Mouse (Mus musculus) spleen, postnatal 14 days (tissue): Measurements from ENCODE around the gene Klk12.
A peak's percentile ranks its signal among the peaks of the same experiment; 100 is the strongest.

Experiments used
- DNase-seq, 2 experiments: peaks; one replicate each; pipeline ENCODE4 v3.0.0; 2021 to 2022; ENCODE audit warnings: low spot score in 2 of 2

Klk12 gene

DNA sequence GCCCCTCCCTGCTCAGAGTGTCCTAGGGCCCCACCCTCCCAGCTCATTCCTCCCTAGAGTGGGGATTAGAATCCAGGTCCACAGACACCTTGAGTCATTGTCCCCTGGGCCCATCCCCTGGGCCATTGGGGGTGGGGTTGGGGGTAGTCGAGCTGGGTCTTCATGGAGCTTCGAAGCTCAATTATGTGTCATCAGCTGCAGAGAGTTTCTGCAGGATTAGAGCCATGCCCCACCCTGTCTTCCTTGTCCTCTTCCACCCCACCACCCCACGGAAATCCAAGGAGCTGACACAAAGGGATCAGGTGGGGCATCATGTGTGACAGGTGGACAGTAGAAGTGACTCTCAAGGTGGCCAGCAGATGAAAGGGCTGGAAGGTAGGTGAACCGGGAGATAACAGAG lies at the start of gene Klk12:
TSS of gene Klk12 (plus strand) at position 301 of the 400 bp plus-strand sequence.
- no peak for DNase-seq

GRCm38 (mm10) chr7:43747788-43748187 lies 20.9 kb upstream of the Klk12 start:
- DNase-seq: no peak

DNA sequence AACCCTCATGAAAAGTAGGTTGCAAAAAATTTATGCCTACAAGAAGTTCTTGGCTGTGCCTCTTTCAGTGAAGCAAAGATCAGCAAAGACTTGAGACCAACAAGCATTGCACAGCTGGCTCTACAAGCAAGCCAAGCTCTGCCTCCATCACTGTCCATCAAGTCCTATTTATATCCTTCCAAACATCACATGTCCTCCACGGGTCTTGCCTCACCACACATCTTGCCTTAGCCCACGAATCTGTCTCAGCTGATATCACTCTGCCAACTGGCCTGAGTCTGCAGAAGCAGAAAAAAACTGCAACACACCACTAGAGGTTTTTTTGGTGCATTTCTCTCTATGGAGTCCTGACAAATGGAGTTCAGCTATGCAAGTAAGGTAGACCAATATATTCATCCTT lies 15.9 kb upstream of the Klk12 start:
- DNase-seq: no peak

GRCm38 (mm10) chr7:43766484-43766883 lies 2.2 kb upstream of the Klk12 start:
- no peak for DNase-seq

DNA sequence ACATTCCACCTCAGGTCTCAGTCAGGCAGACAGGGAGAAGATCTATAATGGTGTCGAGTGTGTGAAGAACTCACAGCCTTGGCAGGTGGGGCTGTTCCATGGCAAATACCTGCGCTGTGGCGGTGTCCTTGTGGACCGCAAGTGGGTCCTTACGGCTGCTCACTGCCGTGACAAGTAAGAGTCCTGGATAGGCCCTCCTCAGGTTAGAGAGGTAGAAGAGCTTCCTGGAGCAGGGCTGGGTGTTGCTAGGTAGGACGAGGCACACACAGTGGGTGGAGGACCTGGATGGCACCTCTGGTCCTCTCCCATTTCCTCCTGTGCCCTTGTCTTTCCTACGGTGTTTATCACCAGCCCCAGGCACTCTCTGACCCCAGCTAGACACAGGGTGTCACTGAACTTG lies 939 bp downstream of the Klk12 start:
- DNase-seq: no peak

DNA sequence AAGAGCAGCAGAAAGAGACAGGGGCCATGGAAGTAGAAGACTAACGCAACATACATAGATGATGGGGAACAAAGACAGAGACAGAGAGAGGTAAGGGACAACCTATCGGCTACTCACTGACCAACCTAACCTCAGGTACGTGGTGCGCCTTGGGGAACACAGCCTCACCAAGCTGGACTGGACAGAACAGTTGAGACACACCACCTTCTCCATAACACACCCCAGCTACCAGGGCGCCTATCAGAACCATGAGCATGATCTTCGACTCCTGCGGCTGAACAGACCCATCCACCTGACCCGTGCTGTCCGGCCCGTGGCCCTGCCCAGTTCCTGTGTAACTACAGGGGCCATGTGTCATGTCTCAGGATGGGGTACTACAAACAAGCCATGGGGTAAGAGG lies 2.0 kb downstream of the Klk12 start:
- no peak for DNase-seq

DNA sequence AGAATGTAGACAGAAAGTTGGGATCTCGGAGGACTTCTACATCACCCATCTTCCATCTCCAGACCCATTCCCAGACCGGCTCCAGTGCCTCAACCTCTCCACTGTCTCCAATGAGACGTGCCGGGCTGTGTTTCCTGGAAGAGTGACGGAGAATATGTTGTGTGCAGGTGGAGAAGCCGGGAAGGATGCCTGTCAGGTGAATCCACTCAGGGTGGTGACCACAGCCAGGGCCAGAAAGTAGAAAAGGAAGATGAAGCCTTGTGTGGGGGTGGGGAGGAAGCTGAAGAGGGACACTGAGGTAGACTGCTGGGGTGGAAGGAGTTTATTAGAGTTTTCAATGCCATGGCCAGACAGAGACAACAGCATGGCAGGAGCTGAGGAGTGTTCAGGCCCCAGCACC lies 3.2 kb downstream of the Klk12 start:
- DNase-seq: no peak

DNA sequence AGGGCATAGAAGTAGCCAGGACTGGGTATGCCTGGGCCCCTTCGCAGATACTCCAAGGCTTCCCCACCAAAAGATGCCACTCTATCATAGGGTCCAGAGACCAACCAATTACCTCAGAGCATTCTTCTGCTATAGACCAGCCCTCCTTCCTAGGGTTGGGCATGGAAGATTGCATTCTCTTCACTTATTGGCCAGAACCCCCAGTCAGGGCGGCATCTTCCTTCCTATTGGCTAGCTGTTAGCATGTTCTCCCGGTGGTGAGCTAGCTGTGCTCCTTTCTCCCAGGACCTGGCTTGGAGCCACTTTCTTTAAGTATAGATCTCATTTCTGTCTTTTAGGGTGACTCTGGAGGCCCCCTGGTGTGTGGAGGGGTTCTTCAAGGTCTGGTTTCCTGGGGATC lies 4.2 kb downstream of the Klk12 start:
- no peak for DNase-seq

DNA sequence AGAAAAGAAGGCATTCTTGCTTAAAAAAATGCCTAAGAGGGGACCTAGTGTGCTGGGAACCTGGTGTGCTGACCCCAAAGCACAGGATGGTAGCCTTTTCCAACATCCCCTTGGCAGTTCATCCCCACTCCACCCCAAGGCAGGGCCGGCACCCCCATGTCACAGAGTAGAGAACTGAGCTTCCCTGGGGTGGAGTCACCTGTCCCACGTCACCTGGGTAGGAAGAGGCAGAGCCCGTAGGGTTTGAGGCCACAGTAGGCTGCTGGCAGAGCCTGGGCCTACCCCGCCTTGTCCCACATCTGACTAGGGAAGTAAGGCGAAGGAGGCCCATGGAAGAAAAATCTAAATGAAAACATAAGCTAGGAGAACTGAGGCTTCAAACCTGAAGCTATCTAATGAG lies 5.7 kb downstream of the Klk12 start, which contains the start of gene Klk11:
TSS of gene Klk11 (plus strand) at position 241 of the 400 bp plus-strand sequence.
- DNase-seq: no peak

GRCm38 (mm10) chr7:43774802-43775201 lies 6.1 kb downstream of the Klk12 start:
- no peak for DNase-seq

GRCm38 (mm10) chr7:43775311-43776057 lies 6.8 kb downstream of the Klk12 start:
- peak in 1 of 2 experiments; percentile 0 for DNase-seq

- no peak for DNase-seq
Measured at GRCm38 (mm10) chr7:43776506-43776905, 7.8 kb downstream of the Klk12 start.

DNA sequence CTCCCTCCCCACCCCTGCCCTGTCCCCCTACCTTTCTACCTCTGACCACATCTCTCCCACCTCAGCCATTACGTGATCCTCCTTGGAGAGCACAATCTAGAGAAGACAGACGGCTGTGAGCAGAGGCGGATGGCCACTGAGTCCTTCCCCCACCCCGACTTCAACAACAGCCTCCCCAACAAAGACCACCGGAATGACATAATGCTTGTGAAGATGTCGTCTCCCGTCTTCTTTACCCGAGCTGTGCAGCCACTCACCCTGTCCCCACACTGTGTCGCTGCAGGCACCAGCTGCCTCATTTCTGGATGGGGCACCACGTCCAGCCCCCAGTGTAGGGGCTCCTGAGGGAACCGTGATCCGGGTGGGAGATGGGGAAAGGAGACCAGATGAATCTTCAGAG lies 8.7 kb downstream of the Klk12 start:
- DNase-seq: peak in 1 of 2 experiments; percentile 0

DNA sequence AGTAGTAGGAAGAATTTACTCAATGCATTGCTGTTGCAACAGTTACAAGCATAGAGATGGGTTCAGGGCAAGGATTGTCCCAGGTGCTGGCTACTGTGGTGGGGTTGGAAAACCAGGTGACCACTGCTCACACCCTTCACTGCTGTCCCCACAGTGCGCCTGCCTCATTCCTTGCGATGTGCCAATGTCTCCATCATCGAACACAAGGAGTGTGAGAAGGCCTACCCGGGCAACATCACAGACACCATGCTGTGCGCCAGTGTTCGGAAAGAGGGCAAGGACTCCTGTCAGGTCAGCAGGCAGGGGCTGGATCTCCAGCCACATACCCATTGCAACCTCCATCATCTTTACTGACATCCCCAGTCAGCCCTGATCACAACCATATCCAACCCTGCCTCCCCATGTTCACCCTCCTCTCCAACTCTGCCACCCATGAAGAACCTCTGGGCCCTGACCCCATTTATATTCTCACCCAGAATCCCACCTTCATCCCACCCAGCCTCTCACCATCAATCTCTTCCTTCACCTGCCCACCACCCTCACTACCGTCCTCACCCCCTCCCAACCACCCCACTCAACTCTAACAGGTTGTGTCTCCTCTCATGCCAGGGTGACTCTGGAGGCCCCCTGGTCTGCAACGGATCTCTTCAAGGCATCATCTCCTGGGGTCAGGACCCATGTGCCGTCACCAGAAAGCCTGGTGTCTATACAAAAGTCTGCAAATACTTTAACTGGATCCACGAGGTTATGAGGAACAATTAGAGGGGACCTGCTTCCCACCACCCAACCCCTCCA lies 9.7 kb downstream of the Klk12 start:
- no peak for DNase-seq

- DNase-seq: no peak
Measured at GRCm38 (mm10) chr7:43780241-43780640, 11.5 kb downstream of the Klk12 start.

DNA sequence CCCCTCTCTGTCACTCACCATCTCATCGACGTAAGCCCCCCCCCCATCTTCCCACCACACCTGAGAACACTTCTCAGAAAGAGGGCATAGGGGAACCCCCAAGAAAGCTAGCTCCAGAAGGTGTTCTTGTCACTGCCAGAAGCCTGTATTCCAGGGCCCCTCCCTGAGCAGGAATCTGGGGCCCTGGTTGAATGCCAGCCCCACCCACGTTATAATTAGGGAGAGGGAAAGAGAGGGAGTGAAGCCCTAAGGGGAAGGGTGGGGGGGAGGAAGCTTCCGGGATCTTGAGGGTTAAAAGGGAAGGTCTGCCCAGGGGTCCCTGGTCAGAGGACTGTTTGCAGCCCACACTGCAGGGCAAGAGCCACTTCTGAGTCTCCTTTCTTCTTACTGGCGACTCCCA lies 12.0 kb downstream of the Klk12 start, which contains the start of gene Klk10:
TSS of gene Klk10 (plus strand) at position 290 of the 400 bp plus-strand sequence.
- no peak for DNase-seq

DNA sequence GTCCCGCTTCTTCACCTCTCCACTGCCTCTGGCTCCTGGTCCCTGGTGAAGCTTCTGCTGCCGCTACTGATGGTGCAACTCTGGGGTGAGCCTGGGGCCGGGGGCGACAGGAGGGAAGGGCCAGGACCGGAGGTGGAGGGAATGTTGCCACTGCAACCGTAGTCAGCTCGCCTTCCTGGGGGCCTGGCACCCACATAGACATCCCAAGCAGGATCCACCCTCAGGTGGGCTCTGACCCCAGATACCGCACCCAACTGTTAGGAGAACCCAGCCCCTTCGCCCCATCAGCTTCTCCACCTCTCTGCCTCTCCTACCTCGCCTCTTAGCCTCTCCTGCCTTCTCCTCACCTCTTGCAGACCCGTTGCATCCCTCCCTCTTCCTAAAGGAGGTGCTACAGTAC lies 12.8 kb downstream of the Klk12 start:
- DNase-seq: no peak

- peak; percentile 29 to 56 for DNase-seq
Measured at GRCm38 (mm10) chr7:43782275-43783265, 13.9 kb downstream of the Klk12 start.

DNA sequence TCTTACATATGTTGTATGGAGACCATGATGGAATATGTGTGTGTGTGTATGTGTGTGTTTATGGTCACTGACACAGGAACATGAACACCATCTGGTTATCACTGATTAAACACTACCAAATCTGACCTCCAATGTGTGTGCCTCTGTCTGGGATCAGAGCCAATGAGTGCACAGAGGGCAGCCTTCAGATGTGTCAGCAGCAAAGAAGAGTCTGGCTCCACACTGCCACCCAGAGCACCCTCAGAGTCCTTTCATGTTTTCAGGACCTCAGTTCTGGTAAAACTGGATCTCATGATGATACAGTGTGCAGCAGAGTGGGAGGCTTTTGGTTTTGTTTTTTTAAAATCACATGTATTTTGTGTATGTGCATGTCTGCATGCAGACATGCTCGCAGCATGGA lies 16.6 kb downstream of the Klk12 start:
- no peak for DNase-seq

- DNase-seq: no peak
Measured at GRCm38 (mm10) chr7:43788096-43788495, 19.4 kb downstream of the Klk12 start.

GRCm38 (mm10) chr7:43789295-43789694 lies 20.6 kb downstream of the Klk12 start:
- DNase-seq: no peak

- DNase-seq: no peak
Measured at GRCm38 (mm10) chr7:43791591-43791990, 22.9 kb downstream of the Klk12 start, which contains the start of gene Klk9. Klk9 (plus strand) TSS chr7:43791891.
